Mouse (Mus musculus) heart, embryonic 12.5 days (tissue): Measurements from ENCODE around the gene Gm49630. TPM values are rescaled to one million over a fixed set of nuclear protein-coding genes. Genes with fewer than 3 reads are reported as not detected.
"Not testable (repeated sequence)": the region's sequence is repeated elsewhere in the genome, so short reads cannot be mapped to it uniquely, and the experiment has no call there.

ENCODE experiments used
- ATAC-seq: fragments of 200-750 bp; cut with Nextera tagmentation; 2 replicates; pipeline ENCODE4 v1.8.0; 2017; ENCODE audit warnings: moderate TSS enrichment, moderate library complexity; ENCODE audit not compliant: insufficient number of reproducible peaks, low FRiP score
- H3K27ac ChIP-seq: fragments of 300-500 bp; sonication (generic); 2 replicates; pipeline ENCODE4 v1.5.1; 2016; ENCODE audit warnings: mild to moderate bottlenecking, moderate library complexity; ENCODE audit not compliant: poor library complexity, severe bottlenecking
- H3K27me3 ChIP-seq: fragments of 300-500 bp; sonication (generic); replicated peaks from 2 replicates; pipeline ENCODE4 v1.6.1; 2016; ENCODE audit warnings: mild to moderate bottlenecking, moderate library complexity
- H3K36me3 ChIP-seq: fragments of 300-500 bp; sonication (generic); 2 replicates; pipeline ENCODE4 v1.6.1; 2016; ENCODE audit warnings: mild to moderate bottlenecking, moderate library complexity
- H3K4me1 ChIP-seq: fragments of 300-500 bp; sonication (generic); replicated peaks from 2 replicates; pipeline ENCODE4 v1.6.1; 2016; ENCODE audit warnings: mild to moderate bottlenecking
- H3K4me2 ChIP-seq: fragments of 300-500 bp; sonication (generic); 2 replicates; pipeline ENCODE4 v1.6.1; 2016; ENCODE audit warnings: mild to moderate bottlenecking, moderate library complexity
- H3K4me3 ChIP-seq: fragments of 300-500 bp; sonication (generic); 2 replicates; pipeline ENCODE4 v1.5.1; 2016; ENCODE audit warnings: mild to moderate bottlenecking
- H3K9ac ChIP-seq: fragments of 300-500 bp; sonication (generic); 2 replicates; pipeline ENCODE4 v1.6.1; 2016; ENCODE audit warnings: mild to moderate bottlenecking, moderate library complexity
- H3K9me3 ChIP-seq: fragments of 300-500 bp; sonication (generic); replicated peaks from 2 replicates; pipeline ENCODE4 v1.6.1; 2016; ENCODE audit warnings: mild to moderate bottlenecking, moderate library complexity
- WGBS: fragments of 180-500 bp; shearing (Covaris S2); methylation state at CpG from one replicate; pipeline ENCODE4 v1.1.7; 2016; 5-methylcytosine and 5-hydroxymethylcytosine counted together
- polyA plus RNA-seq: library from polyadenylated mRNA; unstranded; fragments of >200 nt; fragmentation: Nextera tagmentation; extraction: Ambion mirVana; gene quantifications from 2 replicates; pipeline ENCODE4 v1.2.1, GENCODE M21; 2016

Gm49630 gene
- not detected in 2 replicates for polyA plus RNA-seq

DNA sequence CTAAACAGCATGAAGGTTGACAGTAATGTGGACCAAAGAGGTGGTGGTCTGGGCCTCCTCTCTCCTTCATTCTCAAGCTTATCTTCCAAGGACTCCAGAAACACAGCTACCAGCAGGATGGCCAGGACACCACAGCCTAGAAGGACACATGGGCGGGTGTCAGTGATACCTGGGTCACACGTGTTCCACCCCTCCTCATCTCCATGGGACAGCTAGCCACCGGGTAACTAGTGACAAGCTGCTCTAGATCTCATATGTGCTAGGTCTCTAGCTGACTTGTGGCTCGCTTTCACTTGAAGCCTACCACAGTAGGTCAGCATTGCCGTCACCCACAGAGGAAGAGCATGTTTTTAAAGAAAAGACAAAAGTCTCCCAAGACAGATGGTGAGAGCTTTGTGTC, at the start of gene Gm49630:
Gm49630 (minus strand) TSS at position 101 of the 400 bp plus-strand sequence.
- not testable (repeated sequence) for H3K4me1 ChIP-seq, H3K27me3 ChIP-seq, H3K9ac ChIP-seq, H3K36me3 ChIP-seq, H3K4me3 ChIP-seq, ATAC-seq, H3K27ac ChIP-seq, H3K4me2 ChIP-seq, H3K9me3 ChIP-seq
- 63% methylated on average over 2 of the region's 5 CpGs for WGBS

DNA sequence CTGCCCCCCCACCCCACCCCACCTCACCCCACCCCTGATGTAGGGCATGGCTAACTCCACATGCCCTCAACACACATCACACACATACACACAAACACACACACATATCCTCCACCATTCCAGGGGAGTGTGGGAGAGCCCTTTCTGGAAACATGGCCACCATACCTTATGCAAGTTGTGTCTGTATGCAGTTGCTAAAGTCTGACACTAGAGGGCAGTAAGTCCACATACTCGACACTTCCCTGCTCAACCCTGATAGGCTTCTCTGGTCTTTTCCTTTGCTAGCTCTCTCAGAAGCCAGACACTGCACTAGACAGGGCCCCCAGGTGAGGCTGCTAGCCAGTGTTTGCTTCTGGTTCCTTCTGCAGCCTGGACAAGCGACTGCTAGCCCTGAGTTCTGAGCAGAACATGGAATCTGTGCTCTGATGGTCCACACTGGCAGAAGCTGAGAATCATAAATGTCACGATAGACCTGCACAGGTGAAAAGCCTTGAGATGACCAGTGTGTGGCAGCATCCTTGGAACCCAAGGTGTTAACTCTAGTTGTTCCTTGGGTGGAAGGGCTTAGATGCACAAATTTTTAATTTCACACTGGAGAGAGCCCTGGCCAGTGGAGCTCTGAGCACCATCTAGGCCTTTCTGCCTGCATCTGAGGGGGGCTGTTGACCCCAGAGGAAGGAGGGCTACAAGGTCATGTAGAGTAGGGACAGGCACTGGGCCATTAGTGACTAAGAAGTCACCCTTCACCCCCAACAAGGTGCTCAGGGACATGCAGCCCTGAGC, 48.6 kb upstream of the Gm49630 start:
- 0% methylated on average over 2 of the region's 3 CpGs for WGBS
- H3K9me3 ChIP-seq, H3K4me3 ChIP-seq, H3K27ac ChIP-seq, H3K4me1 ChIP-seq, H3K36me3 ChIP-seq, H3K9ac ChIP-seq, H3K4me2 ChIP-seq, H3K27me3 ChIP-seq: not testable (repeated sequence)
- ATAC-seq: peak; percentile 51

DNA sequence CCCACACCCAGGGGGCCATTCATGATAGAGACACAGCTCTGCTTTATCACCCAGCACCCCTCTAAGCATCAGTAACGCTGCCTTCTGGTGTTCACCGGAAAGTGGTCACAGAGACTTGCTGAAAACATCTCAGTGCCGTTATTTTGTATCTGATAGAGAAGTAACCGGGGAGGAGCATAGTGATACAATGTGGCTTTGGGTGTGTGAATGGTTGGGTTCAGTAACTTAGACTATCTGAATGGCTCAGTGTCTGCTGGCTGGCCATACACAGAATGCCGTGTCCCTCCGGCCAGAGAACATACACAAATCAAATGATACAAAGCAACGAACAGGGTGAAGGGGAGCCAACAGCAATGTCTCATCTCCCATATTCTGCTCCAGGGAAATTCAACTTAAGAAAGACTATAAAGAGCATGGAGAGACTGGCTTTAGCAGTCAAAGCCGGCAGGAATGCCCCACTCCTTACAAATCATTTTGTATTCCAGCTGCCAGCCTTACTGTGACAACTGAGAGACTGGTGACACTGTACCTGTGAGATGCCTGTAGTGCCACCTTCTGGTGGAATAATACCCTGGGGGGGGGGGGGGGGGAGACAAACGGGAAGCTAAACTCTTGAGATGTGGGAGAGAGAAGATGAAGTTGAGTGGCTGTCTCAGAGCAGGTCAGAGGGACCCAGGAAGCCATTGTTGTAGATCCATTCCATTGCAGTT, 43.0 kb upstream of the Gm49630 start:
- H3K36me3 ChIP-seq, H3K27me3 ChIP-seq, H3K27ac ChIP-seq, H3K4me1 ChIP-seq, H3K4me2 ChIP-seq, ATAC-seq, H3K9me3 ChIP-seq, H3K9ac ChIP-seq, H3K4me3 ChIP-seq: not testable (repeated sequence)
- 85% methylated on average over 7 of the region's 9 CpGs for WGBS

DNA sequence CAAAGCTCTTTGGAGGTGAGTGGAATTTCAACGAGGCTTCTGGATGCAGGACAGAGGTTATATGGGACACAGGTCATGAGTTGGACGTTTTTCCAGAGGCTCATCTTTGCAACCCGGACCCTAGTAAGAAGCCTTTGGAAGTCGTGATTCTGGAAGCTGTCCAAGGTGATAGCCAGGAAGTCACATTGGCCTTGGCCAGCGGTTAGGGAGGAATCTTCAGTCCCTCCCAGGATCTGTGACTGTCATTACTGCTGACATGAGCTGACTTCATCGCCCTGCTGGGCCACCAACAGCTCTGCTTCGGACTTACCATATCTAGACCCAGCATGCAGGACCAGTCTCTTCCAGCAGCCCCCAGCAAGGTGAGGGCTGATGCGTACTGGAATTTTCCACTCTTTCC, 41.6 kb upstream of the Gm49630 start:
- H3K4me3 ChIP-seq, H3K4me2 ChIP-seq, H3K27me3 ChIP-seq, H3K9ac ChIP-seq, H3K4me1 ChIP-seq, H3K9me3 ChIP-seq, ATAC-seq, H3K36me3 ChIP-seq, H3K27ac ChIP-seq: not testable (repeated sequence)
- 67% methylated on average over 8 of the region's 8 CpGs for WGBS

DNA sequence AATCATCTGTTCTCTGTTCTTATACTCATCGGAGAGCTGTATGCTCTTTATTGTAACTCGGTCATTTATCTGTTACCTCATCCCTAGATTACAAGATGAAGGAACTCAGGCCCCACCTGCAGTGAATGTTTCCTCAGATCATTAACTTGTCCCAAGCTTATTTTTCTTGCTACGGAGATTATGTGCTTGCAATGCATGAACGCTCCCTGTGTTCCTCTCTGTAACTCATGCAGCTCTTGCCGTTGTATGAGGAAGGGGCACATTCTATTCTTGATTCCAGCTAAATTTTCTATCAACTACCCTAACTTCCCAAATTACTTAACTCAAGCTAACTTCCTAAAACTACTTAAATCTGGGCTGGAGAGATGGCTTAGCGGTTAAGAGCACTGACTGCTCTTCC, 28.0 kb upstream of the Gm49630 start:
- H3K9me3 ChIP-seq, H3K4me2 ChIP-seq, H3K27ac ChIP-seq, H3K9ac ChIP-seq, H3K4me1 ChIP-seq, H3K27me3 ChIP-seq, H3K36me3 ChIP-seq, H3K4me3 ChIP-seq, ATAC-seq: not testable (repeated sequence)
- 83% methylated on average over 6 of the region's 6 CpGs for WGBS

DNA sequence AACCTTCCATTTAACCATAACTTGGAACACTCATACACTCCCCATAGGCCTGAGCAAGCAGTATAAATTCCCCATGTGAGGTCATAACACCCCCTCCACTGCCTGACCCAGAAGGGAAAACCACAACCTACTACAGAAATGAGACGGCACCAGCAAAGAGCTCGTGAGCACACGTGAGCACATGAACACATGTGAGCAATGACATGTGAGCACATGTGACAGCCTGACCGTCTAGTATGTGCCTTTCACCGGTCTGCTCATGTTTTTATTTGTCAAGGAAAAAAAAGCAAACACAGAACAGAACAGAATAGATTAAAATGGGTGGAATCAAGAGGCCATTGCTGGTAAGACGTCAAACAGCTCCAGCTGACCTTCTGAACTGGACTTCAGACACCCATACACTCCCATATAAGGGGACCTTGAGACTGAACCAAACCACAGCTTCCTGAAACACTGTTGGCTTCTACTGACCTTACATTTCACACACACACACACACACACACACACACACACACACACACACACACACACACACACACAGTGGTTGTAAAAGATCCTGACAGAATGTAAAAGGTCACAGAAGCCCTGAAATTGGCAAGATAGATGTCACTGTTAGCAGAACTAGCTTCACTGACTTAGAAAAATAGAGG, 26.5 kb upstream of the Gm49630 start:
- H3K4me2 ChIP-seq, H3K9me3 ChIP-seq, H3K27me3 ChIP-seq, ATAC-seq, H3K36me3 ChIP-seq, H3K4me1 ChIP-seq, H3K9ac ChIP-seq, H3K27ac ChIP-seq, H3K4me3 ChIP-seq: not testable (repeated sequence)
- 83% methylated on average over 6 of the region's 6 CpGs for WGBS

DNA sequence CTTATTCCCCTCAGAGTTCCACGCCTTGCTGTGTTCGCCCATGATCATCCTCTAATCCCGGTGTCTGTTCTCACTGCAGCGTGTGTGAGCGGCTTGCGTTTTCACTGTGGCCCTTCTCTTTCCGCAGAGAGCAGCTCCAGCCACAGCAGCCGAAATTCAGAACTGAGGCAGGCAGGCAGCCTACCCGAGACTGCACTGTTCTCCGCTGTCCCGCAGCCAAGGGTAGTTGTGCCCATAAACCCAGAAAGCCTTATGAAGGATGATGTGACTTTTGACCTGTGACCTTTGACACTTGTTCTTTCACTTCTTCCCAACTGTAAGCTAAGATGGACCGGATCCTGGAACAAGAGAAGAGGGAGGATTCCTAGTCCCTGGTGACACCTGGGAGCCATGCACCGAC, 25.3 kb upstream of the Gm49630 start:
- not testable (repeated sequence) for H3K9ac ChIP-seq, H3K36me3 ChIP-seq, H3K27ac ChIP-seq, H3K4me1 ChIP-seq, ATAC-seq, H3K9me3 ChIP-seq, H3K4me2 ChIP-seq, H3K27me3 ChIP-seq, H3K4me3 ChIP-seq
- 85% methylated on average over 13 of the region's 13 CpGs for WGBS

DNA sequence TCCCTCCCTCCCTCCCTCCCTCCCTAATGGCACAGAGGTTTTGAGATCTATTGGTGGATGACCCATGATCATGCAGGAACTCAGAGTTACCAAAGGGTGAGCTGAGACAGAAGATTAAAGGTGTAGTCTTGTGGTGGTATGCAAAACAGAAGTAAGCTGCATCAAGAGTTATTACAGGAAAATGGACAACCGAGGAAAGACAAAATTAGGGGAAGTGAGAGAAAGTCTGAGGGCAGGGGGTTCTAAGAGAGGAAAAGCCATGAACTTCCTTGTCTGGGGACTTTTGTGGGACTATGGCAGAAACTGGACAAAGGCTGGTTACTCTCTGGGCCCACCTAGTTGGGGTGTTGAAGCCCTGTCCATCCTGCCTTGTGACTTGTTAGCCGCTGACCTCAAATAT, 24.5 kb upstream of the Gm49630 start:
- not testable (repeated sequence) for ATAC-seq, H3K27me3 ChIP-seq, H3K4me2 ChIP-seq, H3K9ac ChIP-seq, H3K27ac ChIP-seq, H3K36me3 ChIP-seq, H3K9me3 ChIP-seq, H3K4me1 ChIP-seq, H3K4me3 ChIP-seq
- no CpG with 5 or more reads among the region's 2 CpGs for WGBS

DNA sequence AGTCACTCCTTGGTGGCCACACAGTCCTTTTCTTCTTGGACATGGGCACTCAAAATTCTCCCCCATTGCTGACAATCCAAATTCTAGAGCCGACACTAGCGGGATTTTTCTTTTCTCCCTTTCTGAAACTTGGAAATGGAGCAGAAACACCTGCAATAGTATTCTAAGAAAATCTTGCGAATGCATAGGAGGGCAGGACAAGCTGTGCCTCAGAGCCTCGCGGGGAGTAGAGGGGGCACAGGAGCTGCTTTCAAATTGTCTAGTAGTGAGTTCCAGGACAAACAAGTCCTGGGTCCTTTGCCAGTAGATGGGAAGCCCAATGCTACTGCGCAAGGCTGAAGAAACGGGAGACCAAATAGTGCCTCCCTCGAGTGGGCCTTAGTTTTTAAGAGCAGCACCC, 23.9 kb upstream of the Gm49630 start:
- not testable (repeated sequence) for ATAC-seq

DNA sequence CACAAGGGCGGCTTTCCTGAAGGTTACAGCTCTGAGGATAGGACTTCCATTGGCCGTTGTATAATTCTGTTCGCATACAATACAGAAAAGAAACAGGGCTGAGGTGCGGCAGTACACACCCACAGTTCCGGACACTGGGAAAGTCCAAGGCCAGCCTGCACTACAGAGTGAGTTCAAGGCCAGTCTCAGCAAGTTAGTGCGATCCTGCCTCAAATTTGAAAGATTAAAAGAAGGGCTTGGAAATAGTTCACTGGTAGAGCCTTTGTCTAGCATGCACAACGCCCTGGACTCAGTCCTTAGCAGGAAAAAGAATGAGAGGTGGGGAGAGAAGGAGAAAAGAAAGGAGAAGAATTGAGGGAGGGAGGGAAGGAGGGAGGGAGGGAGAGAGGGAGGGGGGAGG, 23.3 kb upstream of the Gm49630 start:
- H3K4me1 ChIP-seq, H3K9ac ChIP-seq, H3K4me2 ChIP-seq, H3K9me3 ChIP-seq, H3K27me3 ChIP-seq, H3K4me3 ChIP-seq, H3K27ac ChIP-seq, ATAC-seq, H3K36me3 ChIP-seq: not testable (repeated sequence)
- 87% methylated on average over 7 of the region's 7 CpGs for WGBS

More for the DNA sequence above, 23.9 kb upstream of the Gm49630 start:
- not testable (repeated sequence) for H3K4me1 ChIP-seq, H3K9me3 ChIP-seq, H3K9ac ChIP-seq, H3K27me3 ChIP-seq, H3K27ac ChIP-seq, H3K4me2 ChIP-seq, H3K4me3 ChIP-seq, H3K36me3 ChIP-seq
- 80% methylated on average over 8 of the region's 8 CpGs for WGBS

DNA sequence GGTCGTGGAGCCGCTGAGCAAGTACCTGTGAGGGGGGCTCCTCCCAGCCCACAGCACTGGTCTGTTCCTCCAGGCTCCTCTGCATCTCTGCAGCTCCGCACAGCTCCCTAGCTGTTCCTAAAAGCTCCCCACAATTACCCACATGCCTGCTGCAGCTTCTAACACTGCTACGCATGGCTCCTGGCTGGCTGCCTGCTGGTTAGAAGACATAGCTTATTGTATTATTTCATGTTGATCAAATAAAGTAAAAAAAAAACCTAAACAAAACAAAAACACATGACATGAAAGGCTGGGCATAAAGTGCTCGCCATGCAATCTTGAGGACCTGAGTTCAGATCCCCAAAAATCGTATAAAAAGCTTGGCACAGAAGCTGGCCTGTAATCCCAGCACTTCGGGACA, 18.1 kb upstream of the Gm49630 start:
- H3K9ac ChIP-seq, H3K27me3 ChIP-seq, ATAC-seq, H3K4me2 ChIP-seq, H3K9me3 ChIP-seq, H3K4me3 ChIP-seq, H3K36me3 ChIP-seq, H3K4me1 ChIP-seq, H3K27ac ChIP-seq: not testable (repeated sequence)
- WGBS: 82% methylated on average over 7 of the region's 7 CpGs
